Mouse (Mus musculus): ENCODE measurements around the gene Dusp5. TPM values are rescaled to one million over a fixed set of nuclear protein-coding genes. Genes with fewer than 3 reads are reported as not detected.

Dusp5 gene
- polyA plus RNA-seq, 1 experiment: 22.5 TPM

GRCm38 (mm10) chr19:53528131-53528621 is 733 bp upstream of the Dusp5 start:
- Histone ChIP-seq H3K27me3 (ENCODE audit: control insufficient read depth, insufficient read depth, insufficient read length) (no peaks in the 10 kb centered on the region), H3K4me3 (ENCODE audit: insufficient read depth, poor library complexity, severe bottlenecking) (peak overlapping the region; percentile 59), H3K36me3 (ENCODE audit: control insufficient read depth, insufficient read depth) (no peaks in the 10 kb centered on the region), H3ac (ENCODE audit: control insufficient read depth, insufficient read length, low read depth) (peak overlapping the region; percentile 25), H3K79me3 (ENCODE audit: low read depth) (peaks cover 26% of the 10 kb centered on the region), H3K79me2 (ENCODE audit: control insufficient read depth, insufficient read depth) (peaks cover 41% of the 10 kb centered on the region)
- no peak for TF ChIP-seq CEBPB (IDR thresholded peaks at IDR 0.05; ENCODE audit: low read depth)
- no peak for TF ChIP-seq FOSL1 (IDR thresholded peaks at IDR 0.05; ENCODE audit: insufficient read depth, low read length, poor library complexity, severe bottlenecking)
- TF ChIP-seq MYOD1 (IDR thresholded peaks at IDR 0.05; ENCODE audit: control insufficient read depth, insufficient read length, low read depth): no peak
- no peak for TF ChIP-seq MYOG (IDR thresholded peaks at IDR 0.05; ENCODE audit: control insufficient read depth, extremely low read depth, insufficient read length)
- TF ChIP-seq MAX (IDR thresholded peaks at IDR 0.05): no peak
- no peak for TF ChIP-seq USF1 (IDR thresholded peaks at IDR 0.05; ENCODE audit: low read depth)
- TF ChIP-seq CTCF (IDR thresholded peaks at IDR 0.05; ENCODE audit: control insufficient read depth, insufficient read depth, insufficient read length): no peak

DNA sequence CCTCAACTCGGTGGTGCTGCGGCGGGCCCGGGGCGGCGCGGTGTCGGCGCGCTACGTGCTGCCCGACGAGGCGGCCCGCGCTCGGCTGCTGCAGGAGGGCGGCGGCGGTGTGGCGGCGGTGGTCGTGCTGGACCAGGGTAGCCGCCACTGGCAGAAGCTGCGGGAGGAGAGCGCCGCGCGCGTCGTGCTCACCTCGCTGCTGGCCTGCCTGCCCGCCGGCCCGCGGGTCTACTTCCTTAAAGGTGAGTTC is 471 bp downstream of the Dusp5 start:
- Histone ChIP-seq H3K79me2 (ENCODE audit: control insufficient read depth, insufficient read depth) (peaks cover 53% of the 10 kb centered on the region), H3K79me3 (ENCODE audit: low read depth) (peaks cover 38% of the 10 kb centered on the region), H3K4me3 (ENCODE audit: insufficient read depth, poor library complexity, severe bottlenecking) (peak overlapping the region; percentile 59), H3ac (ENCODE audit: control insufficient read depth, insufficient read length, low read depth) (peak overlapping the region; percentile 70), H3K27me3 (ENCODE audit: control insufficient read depth, insufficient read depth, insufficient read length) (no peaks in the 10 kb centered on the region), H3K36me3 (ENCODE audit: control insufficient read depth, insufficient read depth) (peaks cover 12% of the 10 kb centered on the region)
- TF ChIP-seq MYOD1 (IDR thresholded peaks at IDR 0.05; ENCODE audit: control insufficient read depth, insufficient read length, low read depth) (peak; percentile 0), CEBPB (IDR thresholded peaks at IDR 0.05; ENCODE audit: low read depth) (no peak)

GRCm38 (mm10) chr19:53529705-53530562 is 1.0 kb downstream of the Dusp5 start:
- H3K36me3 ChIP-seq (ENCODE audit: control insufficient read depth, insufficient read depth): peaks cover 17% of the 10 kb centered on the region
- H3K79me2 ChIP-seq (ENCODE audit: control insufficient read depth, insufficient read depth): peaks cover 59% of the 10 kb centered on the region
- peak overlapping the region; percentile 59 for H3K4me3 ChIP-seq (ENCODE audit: insufficient read depth, poor library complexity, severe bottlenecking)
- H3K79me3 ChIP-seq (ENCODE audit: low read depth): peaks cover 42% of the 10 kb centered on the region
- no peaks in the 10 kb centered on the region for H3K27me3 ChIP-seq (ENCODE audit: control insufficient read depth, insufficient read depth, insufficient read length)
- peak overlapping the region; percentile 70 for H3ac ChIP-seq (ENCODE audit: control insufficient read depth, insufficient read length, low read depth)
- TF ChIP-seq CEBPB (IDR thresholded peaks at IDR 0.05; ENCODE audit: low read depth) (no peak), MAX (IDR thresholded peaks at IDR 0.05) (no peak), MYOD1 (IDR thresholded peaks at IDR 0.05; ENCODE audit: control insufficient read depth, insufficient read length, low read depth) (no peak), MYOG (IDR thresholded peaks at IDR 0.05; ENCODE audit: control insufficient read depth, extremely low read depth, insufficient read length) (no peak), FOSL1 (IDR thresholded peaks at IDR 0.05; ENCODE audit: insufficient read depth, low read length, poor library complexity, severe bottlenecking) (no peak), USF1 (IDR thresholded peaks at IDR 0.05; ENCODE audit: low read depth) (no peak), CTCF (IDR thresholded peaks at IDR 0.05; ENCODE audit: control insufficient read depth, insufficient read depth, insufficient read length) (no peak)

- peak overlapping the region; percentile 46 for H3ac ChIP-seq (ENCODE audit: control insufficient read depth, insufficient read length, low read depth)
- peaks cover 49% of the 10 kb centered on the region for H3K79me3 ChIP-seq (ENCODE audit: low read depth)
- TF ChIP-seq MAX (IDR thresholded peaks at IDR 0.05) (no peak), CTCF (IDR thresholded peaks at IDR 0.05; ENCODE audit: control insufficient read depth, insufficient read depth, insufficient read length) (no peak), CEBPB (IDR thresholded peaks at IDR 0.05; ENCODE audit: low read depth) (no peak), FOSL1 (IDR thresholded peaks at IDR 0.05; ENCODE audit: insufficient read depth, low read length, poor library complexity, severe bottlenecking) (no peak), MYOG (IDR thresholded peaks at IDR 0.05; ENCODE audit: control insufficient read depth, extremely low read depth, insufficient read length) (no peak), USF1 (IDR thresholded peaks at IDR 0.05; ENCODE audit: low read depth) (no peak), MYOD1 (IDR thresholded peaks at IDR 0.05; ENCODE audit: control insufficient read depth, insufficient read length, low read depth) (no peak)
- H3K4me3 ChIP-seq (ENCODE audit: insufficient read depth, poor library complexity, severe bottlenecking): peak overlapping the region; percentile 59
- peaks cover 32% of the 10 kb centered on the region for H3K36me3 ChIP-seq (ENCODE audit: control insufficient read depth, insufficient read depth)
- H3K79me2 ChIP-seq (ENCODE audit: control insufficient read depth, insufficient read depth): peaks cover 73% of the 10 kb centered on the region
- H3K27me3 ChIP-seq (ENCODE audit: control insufficient read depth, insufficient read depth, insufficient read length): no peaks in the 10 kb centered on the region
Observed at GRCm38 (mm10) chr19:53531416-53531815, 2.5 kb downstream of the Dusp5 start.

DNA sequence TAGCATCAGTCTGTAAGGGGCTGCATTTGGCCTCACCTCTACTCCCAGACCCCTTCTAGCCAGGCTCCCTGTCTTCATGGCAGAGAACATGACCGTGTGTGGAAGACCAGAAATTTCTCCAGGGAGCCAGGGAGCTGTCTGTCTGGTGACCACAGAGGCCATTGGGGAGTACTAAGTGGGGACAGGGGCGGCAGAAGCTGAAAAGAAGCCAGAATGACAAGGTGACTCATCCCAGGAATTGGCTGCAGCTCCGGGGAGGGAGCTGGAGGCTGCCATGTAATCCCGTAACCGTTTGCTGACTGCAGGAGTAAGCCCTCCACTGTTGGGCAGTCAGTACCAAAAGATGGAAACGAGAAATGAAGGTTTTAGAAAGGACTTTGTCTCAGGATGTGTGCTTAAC is 3.1 kb downstream of the Dusp5 start:
- H3K27me3 ChIP-seq (ENCODE audit: control insufficient read depth, insufficient read depth, insufficient read length): no peaks in the 10 kb centered on the region
- H3K4me3 ChIP-seq (ENCODE audit: insufficient read depth, poor library complexity, severe bottlenecking): no peak overlapping the region
- peaks cover 79% of the 10 kb centered on the region for H3K79me2 ChIP-seq (ENCODE audit: control insufficient read depth, insufficient read depth)
- H3K36me3 ChIP-seq (ENCODE audit: control insufficient read depth, insufficient read depth): peaks cover 38% of the 10 kb centered on the region
- peak overlapping the region; percentile 35 for H3ac ChIP-seq (ENCODE audit: control insufficient read depth, insufficient read length, low read depth)
- peaks cover 51% of the 10 kb centered on the region for H3K79me3 ChIP-seq (ENCODE audit: low read depth)
- TF ChIP-seq CTCF (IDR thresholded peaks at IDR 0.05; ENCODE audit: control insufficient read depth, insufficient read depth, insufficient read length) (no peak), FOSL1 (IDR thresholded peaks at IDR 0.05; ENCODE audit: insufficient read depth, low read length, poor library complexity, severe bottlenecking) (peak; percentile 33), USF1 (IDR thresholded peaks at IDR 0.05; ENCODE audit: low read depth) (no peak), MAX (IDR thresholded peaks at IDR 0.05) (no peak)

- TF ChIP-seq FOSL1 (IDR thresholded peaks at IDR 0.05; ENCODE audit: insufficient read depth, low read length, poor library complexity, severe bottlenecking): no peak
- TF ChIP-seq MYOG (IDR thresholded peaks at IDR 0.05; ENCODE audit: control insufficient read depth, extremely low read depth, insufficient read length): no peak
- TF ChIP-seq CTCF (IDR thresholded peaks at IDR 0.05; ENCODE audit: control insufficient read depth, insufficient read depth, insufficient read length): no peak
- Histone ChIP-seq H3ac (ENCODE audit: control insufficient read depth, insufficient read length, low read depth) (no peak overlapping the region), H3K36me3 (ENCODE audit: control insufficient read depth, insufficient read depth) (peaks cover 45% of the 10 kb centered on the region), H3K4me3 (ENCODE audit: insufficient read depth, poor library complexity, severe bottlenecking) (no peak overlapping the region), H3K79me3 (ENCODE audit: low read depth) (peaks cover 53% of the 10 kb centered on the region), H3K27me3 (ENCODE audit: control insufficient read depth, insufficient read depth, insufficient read length) (no peaks in the 10 kb centered on the region), H3K79me2 (ENCODE audit: control insufficient read depth, insufficient read depth) (peaks cover 84% of the 10 kb centered on the region)
Observed at GRCm38 (mm10) chr19:53532676-53533075, 3.8 kb downstream of the Dusp5 start.
